Mouse (Mus musculus): ENCODE measurements at regions not wholly inside any gene's neighbourhood (a gene's known extent, or its start where the extent isn't known, plus 50 kb on each side); places are given as distances from the start of the nearest gene placed in this dataset.
A peak's percentile ranks its signal among the peaks of the same experiment; 100 is the strongest.
"Not testable (repeated sequence)": the region's sequence is repeated elsewhere in the genome, so short reads cannot be mapped to it uniquely, and the experiment has no call there.

DNA sequence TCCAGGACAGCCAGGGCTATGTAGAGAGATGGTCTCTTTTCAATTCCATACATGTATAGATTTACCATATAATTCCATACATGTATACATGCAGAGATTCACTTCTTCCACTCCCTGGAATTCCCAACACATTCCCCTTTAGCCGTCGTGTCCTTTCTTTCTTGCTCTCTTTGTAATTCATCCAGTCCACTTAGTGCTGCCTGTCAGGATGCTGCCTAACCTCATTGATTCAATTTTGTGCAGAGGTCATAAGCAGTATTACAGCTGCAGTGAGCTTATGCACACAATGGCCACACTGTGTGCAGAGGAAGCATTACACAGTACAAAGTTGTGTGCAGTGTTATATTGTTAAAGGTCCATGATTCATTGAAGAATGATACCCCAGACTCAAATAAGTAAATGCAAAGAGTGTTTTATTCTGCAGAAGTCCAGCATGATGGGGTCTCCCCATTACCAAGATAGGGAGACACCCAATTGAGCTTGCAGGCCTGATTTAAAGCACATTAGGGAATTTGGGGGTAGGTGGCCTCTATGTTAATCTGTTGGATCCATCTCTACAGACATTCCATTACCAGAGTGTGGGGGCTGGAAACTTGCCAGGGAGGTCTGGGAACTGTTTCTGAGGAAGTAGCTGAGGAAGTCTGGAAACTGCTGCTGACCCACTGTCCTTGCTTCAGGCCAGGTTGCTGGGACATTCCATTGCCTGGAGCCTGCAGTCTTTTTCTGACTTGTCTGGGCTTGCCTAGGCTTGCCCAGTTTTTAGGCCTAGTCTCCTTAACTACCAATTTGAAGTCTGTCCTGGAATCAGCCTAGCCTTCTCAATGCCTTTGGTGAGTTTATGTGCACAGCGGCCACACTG lies 72.8 kb downstream of the Fam161a start:
- H3K9ac ChIP-seq: no peak overlapping the region
- no peak overlapping the region for H3K27ac ChIP-seq
- no peaks in the 10 kb centered on the region for H3K9me3 ChIP-seq
- no peak overlapping the region for H3K4me3 ChIP-seq
- no peaks in the 10 kb centered on the region for H3K36me3 ChIP-seq
- no peaks in the 10 kb centered on the region for H3K27me3 ChIP-seq
- no peaks in the 10 kb centered on the region for H3K4me1 ChIP-seq (replicated peaks)
- no peak for ATAC-seq (ENCODE audit: low FRiP score)
- WGBS: 49% methylated on average over 3 of the region's 3 CpGs
- H3K4me2 ChIP-seq: no peak overlapping the region

DNA sequence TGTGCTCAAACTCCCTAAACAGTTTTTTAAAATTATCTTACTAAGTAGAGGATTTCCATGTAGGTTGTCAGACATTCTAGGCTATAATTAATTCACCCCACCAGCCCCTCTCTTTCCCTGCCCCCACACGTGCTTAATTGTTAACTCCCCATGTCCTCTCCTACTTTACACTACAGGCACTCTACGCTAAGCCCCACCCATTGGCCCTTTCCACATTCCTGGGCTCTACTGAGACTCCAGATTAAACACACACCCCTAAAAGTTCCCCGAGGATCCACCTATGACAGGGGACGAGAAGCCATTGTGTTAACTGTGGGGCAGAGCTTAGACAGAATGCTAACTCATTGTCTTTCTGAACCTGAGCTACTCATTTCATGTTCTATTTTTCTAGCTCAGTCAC lies 74.3 kb downstream of the Fam161a start:
- Histone ChIP-seq H3K9ac (no peak overlapping the region), H3K27ac (no peak overlapping the region), H3K4me3 (no peak overlapping the region), H3K27me3 (no peaks in the 10 kb centered on the region), H3K4me2 (no peak overlapping the region), H3K36me3 (no peaks in the 10 kb centered on the region), H3K9me3 (no peaks in the 10 kb centered on the region), H3K4me1 (replicated peaks) (no peaks in the 10 kb centered on the region)
- WGBS: 67% methylated on average over 4 of the region's 4 CpGs
- ATAC-seq (ENCODE audit: low FRiP score): no peak

DNA sequence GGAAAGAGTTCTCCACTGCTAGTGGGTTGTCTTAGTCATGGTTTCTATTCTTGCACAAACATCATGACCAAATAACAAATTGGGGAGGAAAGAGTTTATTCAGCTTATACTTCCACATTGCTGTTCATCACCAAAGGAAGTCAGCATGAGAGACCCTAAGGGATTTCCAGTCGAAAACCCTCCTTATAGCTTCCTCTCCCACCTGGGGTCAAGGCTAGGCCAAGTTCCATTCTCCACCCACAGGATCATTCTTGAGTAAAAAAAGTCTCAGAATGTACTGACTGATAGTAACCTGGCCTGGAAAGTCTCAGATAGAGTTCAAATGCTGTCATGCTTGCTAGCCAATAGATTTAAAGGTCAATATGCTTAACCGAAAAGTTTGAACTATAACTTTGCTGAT lies 76.5 kb downstream of the Fam161a start:
- WGBS: 89% methylated on average over 2 of the region's 2 CpGs
- H3K4me1 ChIP-seq (replicated peaks); H3K27ac ChIP-seq; H3K27me3 ChIP-seq; H3K9ac ChIP-seq; H3K4me3 ChIP-seq; H3K4me2 ChIP-seq; ATAC-seq (ENCODE audit: low FRiP score); H3K36me3 ChIP-seq; H3K9me3 ChIP-seq: not testable (repeated sequence)

DNA sequence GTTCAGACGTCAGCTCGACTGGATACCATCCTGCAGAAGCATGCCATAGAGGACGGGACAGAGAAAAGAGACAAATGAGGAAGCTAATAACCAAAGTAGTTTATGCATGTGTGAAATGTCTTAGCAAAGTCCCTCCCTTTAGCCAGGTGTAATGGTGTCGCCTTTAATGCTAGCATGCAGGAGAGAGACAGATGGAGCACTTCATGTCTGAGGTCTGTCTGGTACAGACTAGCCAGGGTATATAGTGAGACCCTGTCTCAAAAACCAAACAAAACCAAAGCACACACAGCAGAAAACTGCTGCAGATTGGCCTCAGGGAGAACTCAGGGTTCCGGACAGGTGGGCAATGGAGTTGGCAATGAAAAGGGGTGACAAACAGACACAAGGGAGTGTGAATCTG lies 88.0 kb downstream of the Fam161a start:
- no peak overlapping the region for H3K27ac ChIP-seq
- H3K9me3 ChIP-seq: no peaks in the 10 kb centered on the region
- H3K9ac ChIP-seq: no peak overlapping the region
- no peaks in the 10 kb centered on the region for H3K36me3 ChIP-seq
- no peak for ATAC-seq (ENCODE audit: low FRiP score)
- no peak overlapping the region for H3K4me2 ChIP-seq
- 87% methylated on average over 5 of the region's 5 CpGs for whole genome bisulfite sequencing
- no peaks in the 10 kb centered on the region for H3K4me1 ChIP-seq (replicated peaks)
- no peak overlapping the region for H3K4me3 ChIP-seq
- no peaks in the 10 kb centered on the region for H3K27me3 ChIP-seq

DNA sequence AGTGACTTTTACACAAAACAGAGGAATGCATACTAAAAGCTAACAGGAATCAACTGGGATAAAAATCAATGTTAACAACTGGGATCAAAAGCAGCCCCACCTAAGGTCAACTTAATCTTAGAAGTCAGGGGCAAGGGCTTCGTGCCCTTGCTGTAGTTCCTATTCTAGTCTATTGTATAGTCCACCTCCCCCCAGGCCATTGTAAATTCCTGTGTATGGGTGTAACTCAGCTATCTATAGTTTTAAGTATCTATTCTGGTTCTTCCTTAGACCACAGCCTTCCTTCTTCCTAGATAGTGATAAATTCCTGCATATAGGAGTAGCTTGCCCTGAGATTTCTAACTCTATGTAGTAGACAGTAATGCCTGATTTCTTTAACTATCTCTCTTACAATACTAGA lies 88.4 kb downstream of the Fam161a start:
- not testable (repeated sequence) for H3K27me3 ChIP-seq; H3K9me3 ChIP-seq; H3K4me2 ChIP-seq; H3K4me1 ChIP-seq (replicated peaks); H3K36me3 ChIP-seq; H3K9ac ChIP-seq; H3K27ac ChIP-seq; H3K4me3 ChIP-seq; ATAC-seq (ENCODE audit: low FRiP score)
- WGBS: 48% methylated on average over 1 of the region's 1 CpGs

DNA sequence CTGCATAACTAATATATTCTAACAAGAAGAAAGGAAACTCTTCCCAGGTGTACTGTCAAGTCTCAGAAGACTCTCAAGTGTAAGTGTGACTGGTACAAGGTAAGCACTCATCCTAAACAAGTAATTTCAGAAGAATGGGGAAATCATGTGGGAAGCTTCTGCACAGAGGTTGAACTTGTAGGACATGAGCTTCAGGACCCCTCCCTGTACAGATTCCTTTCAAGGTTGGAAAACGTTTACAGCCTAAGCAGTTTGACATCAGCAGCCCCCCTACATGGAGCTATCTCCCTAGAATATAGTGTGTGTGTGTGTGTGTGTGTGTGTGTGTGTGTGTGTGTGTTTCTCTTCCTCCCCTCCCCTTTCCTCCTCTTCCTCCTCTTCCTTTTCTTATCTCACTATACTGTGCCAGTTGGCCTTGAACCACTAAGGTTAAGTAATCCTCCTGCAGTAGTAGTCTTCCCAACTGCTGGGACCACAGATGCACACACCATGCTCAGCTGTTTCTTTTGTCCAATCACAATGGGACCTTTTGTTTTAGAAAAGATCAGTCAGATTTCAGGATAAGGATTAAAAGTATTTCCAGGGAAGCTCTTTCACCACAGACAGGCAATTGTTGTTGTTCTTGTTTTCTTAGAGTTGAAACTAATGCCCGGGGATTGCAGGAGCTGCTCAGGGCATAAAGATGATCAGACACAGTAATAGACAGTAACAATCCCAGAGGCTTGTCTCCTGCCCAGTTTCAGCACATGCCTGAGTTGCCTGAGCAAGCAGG lies 89.3 kb downstream of the Fam161a start:
- no peak overlapping the region for H3K27ac ChIP-seq
- no peak for ATAC-seq (ENCODE audit: low FRiP score)
- H3K9me3 ChIP-seq: no peaks in the 10 kb centered on the region
- H3K36me3 ChIP-seq: no peaks in the 10 kb centered on the region
- no peak overlapping the region for H3K9ac ChIP-seq
- no peaks in the 10 kb centered on the region for H3K27me3 ChIP-seq
- H3K4me3 ChIP-seq: no peak overlapping the region
- no peaks in the 10 kb centered on the region for H3K4me1 ChIP-seq (replicated peaks)
- H3K4me2 ChIP-seq: no peak overlapping the region
- WGBS: 64% methylated on average over 2 of the region's 2 CpGs

DNA sequence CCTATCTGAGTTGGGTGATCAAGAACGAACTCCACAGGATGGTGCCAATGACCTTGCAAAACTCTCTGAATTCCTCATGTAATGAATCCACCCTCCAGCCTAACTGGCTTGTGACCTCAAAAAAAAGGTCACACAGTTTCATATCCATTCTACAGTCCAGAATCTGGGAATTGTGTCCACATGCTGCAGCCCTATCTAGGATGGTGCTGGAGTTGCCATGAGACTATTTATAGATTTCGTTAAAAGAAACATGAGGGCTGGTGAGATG lies 89.8 kb downstream of the Fam161a start:
- no peak for ATAC-seq (ENCODE audit: low FRiP score)
- Histone ChIP-seq H3K9ac (no peak overlapping the region), H3K4me2 (no peak overlapping the region), H3K4me3 (no peak overlapping the region), H3K27me3 (no peaks in the 10 kb centered on the region), H3K9me3 (no peaks in the 10 kb centered on the region), H3K36me3 (no peaks in the 10 kb centered on the region), H3K4me1 (replicated peaks) (no peaks in the 10 kb centered on the region), H3K27ac (no peak overlapping the region)
- 87% methylated on average over 2 of the region's 2 CpGs for WGBS

DNA sequence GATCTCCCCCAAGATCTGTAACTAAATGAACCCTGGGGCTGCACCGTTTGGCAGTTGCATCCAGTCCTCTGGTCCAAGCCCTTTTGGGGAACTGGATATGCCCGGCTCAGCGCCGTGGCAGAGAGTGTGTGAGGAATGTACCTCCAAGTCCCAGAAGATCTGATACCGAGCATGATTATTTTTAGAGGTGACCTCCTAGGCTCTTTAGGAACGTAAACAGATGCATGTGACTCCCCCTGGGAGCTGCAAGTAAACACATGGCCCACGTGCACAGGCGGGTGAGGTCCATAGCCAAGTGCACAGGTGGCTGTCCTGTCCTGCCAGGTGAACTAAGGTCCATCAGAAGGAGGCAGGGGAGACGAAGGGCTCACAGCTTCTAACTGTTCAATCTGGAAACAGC lies 107.3 kb downstream of the Fam161a start:
- Histone ChIP-seq H3K27ac (no peak overlapping the region), H3K9ac (no peak overlapping the region), H3K4me1 (replicated peaks) (no peaks in the 10 kb centered on the region), H3K27me3 (no peaks in the 10 kb centered on the region), H3K4me2 (no peak overlapping the region), H3K4me3 (no peak overlapping the region), H3K36me3 (no peaks in the 10 kb centered on the region), H3K9me3 (peaks cover 19% of the 10 kb centered on the region)
- ATAC-seq (ENCODE audit: low FRiP score): no peak
- 83% methylated on average over 9 of the region's 9 CpGs for WGBS

DNA sequence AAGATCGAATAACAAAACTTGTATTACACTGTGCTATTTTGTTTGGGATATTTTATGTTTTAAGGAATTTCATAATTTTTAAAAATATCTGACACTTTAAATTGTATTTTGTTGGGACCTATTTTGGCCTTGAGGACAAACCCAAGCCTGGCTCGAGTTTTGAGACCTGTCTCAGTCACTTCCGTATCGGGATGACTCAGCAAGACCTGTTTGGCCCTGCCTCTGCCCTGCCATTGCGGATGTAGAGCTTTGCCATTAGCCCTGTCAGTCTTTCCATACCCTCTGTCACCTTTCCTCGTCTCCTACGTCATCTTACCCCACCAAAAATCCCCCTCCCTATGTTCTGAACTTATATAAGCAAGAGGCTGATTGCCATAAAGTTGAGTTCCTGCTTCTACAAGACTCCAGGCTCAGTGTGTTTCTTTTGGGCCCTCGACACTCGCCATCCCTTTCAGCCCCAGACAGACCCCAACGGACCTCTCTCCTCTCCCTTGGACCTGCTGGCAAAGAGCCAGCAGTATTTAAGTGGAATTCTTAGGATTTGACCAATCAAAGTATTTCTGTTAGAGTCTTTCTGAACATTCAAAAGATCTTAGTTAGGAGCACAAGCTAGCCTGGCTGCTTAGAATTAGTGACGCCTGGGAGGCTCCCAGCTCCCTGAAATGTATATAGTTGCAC lies 113.3 kb downstream of the Fam161a start:
- WGBS: 90% methylated on average over 11 of the region's 11 CpGs
- no peak for ATAC-seq (ENCODE audit: low FRiP score)
- H3K36me3 ChIP-seq: no peaks in the 10 kb centered on the region

DNA sequence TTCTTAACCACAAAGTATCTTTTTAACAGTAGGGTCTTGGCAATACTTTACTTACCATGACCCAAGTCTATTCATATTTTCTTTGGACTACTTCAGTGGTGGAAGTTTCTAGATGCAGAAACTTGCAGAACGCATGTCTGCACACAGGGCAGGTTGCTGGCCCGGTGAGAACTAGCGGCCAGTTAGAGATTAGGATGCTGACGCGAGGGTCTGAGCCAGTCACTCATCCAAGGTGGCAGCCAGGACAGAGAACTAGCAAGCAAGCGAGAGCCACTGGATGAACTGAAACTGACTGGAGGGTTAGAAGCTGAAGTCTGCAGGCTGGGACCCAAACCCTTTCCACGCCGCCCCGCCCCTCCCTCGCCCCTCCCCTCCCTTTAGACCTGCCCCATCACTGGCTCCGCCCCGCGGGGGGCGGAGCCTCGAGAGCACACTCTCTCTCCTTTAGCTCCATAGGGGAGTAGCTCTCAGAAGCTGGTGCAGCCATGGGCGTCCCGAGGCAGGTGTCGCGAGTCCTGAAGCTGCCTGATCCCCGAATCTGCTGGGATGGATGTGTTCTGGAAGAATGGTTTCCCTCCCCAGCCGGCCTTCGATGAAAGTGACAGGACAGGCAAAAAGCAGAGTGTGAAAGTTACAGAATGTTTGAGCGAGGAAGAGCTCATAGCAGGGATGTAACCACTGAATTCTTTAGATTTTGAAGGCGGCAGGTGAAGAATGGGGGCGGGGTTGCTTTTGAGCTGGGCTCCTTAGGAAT lies 117.0 kb downstream of the Fam161a start:
- H3K27me3 ChIP-seq: no peaks in the 10 kb centered on the region
- H3K9me3 ChIP-seq: no peaks in the 10 kb centered on the region
- WGBS: 4% methylated on average over 24 of the region's 25 CpGs
- H3K27ac ChIP-seq: no peak overlapping the region
- peaks cover 8% of the 10 kb centered on the region for H3K4me1 ChIP-seq (replicated peaks)
- peak overlapping the region; percentile 72 for H3K4me2 ChIP-seq
- no peaks in the 10 kb centered on the region for H3K36me3 ChIP-seq
- peak; percentile 98 for ATAC-seq (ENCODE audit: low FRiP score)
- H3K4me3 ChIP-seq: peak overlapping the region; percentile 40
- H3K9ac ChIP-seq: peak overlapping the region; percentile 60; the same call in 1 of the 2 replicates

More for the DNA sequence above, 113.3 kb downstream of the Fam161a start:
- Histone ChIP-seq H3K27me3 (no peaks in the 10 kb centered on the region), H3K27ac (no peak overlapping the region), H3K4me2 (no peak overlapping the region), H3K9ac (no peak overlapping the region), H3K4me1 (replicated peaks) (peaks cover 8% of the 10 kb centered on the region), H3K4me3 (no peak overlapping the region), H3K9me3 (no peaks in the 10 kb centered on the region)

DNA sequence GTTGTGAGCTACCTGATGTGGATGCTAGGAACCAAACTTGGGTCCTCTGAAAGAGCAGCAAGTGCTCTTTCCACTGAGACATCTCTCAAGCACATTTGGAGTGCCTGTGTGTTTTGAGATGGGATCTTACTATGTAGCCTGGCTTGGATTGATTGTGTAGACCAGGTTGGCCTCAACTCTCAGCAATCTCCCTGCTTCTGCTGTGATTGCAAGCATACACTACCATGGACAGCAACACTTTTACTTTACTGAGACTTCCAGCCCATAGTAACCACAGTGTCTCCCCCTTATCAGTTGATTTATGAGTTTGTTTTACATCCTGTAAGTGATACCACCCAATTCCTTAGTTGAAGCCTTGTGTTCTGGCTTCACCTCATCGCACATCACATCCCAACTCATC lies 123.8 kb downstream of the Fam161a start:
- Histone ChIP-seq H3K4me1 (replicated peaks) (no peaks in the 10 kb centered on the region), H3K9me3 (no peaks in the 10 kb centered on the region), H3K9ac (no peak overlapping the region), H3K36me3 (no peaks in the 10 kb centered on the region), H3K27me3 (no peaks in the 10 kb centered on the region), H3K4me3 (no peak overlapping the region), H3K4me2 (no peak overlapping the region), H3K27ac (no peak overlapping the region)
- ATAC-seq (ENCODE audit: low FRiP score): no peak
- WGBS: 48% methylated on average over 1 of the region's 1 CpGs

DNA sequence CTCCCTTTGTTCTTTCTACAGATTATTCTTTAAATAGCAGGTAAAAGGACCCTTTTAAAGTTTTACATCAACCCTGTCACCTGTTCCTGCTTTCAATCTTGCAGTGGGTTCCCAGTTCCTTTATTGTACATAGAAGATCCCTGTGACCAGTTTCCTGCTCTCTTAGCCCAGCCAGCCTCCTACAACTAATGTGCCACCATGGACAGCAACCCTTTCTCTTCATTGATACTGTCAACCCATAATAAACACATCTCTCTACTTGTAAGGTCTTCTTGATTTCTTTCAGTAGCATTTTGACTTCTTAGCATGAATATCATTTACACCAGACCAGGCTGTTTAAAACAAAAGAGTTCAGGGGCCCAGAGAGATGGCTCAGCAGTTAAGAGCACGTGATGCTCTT lies 124.2 kb upstream of the Xpo1 start:
- no peak for ATAC-seq (ENCODE audit: low FRiP score)

More for the DNA sequence above, 124.2 kb upstream of the Xpo1 start:
- H3K4me1 ChIP-seq (replicated peaks): no peaks in the 10 kb centered on the region
- H3K9me3 ChIP-seq: no peaks in the 10 kb centered on the region
- H3K27ac ChIP-seq: no peak overlapping the region
- H3K4me3 ChIP-seq: no peak overlapping the region
- H3K9ac ChIP-seq: no peak overlapping the region
- WGBS: 82% methylated on average over 1 of the region's 1 CpGs
- H3K4me2 ChIP-seq: no peak overlapping the region
- H3K36me3 ChIP-seq: no peaks in the 10 kb centered on the region
- H3K27me3 ChIP-seq: no peaks in the 10 kb centered on the region

Data from hindbrain, embryonic 13.5 days (tissue).